Mouse (Mus musculus): ENCODE data around the gene Cwc25. TPM values are rescaled to one million over a fixed set of nuclear protein-coding genes. Genes with fewer than 3 reads are reported as not detected.
"Not testable (repeated sequence)": the region's sequence is repeated elsewhere in the genome, so short reads cannot be mapped to it uniquely, and the experiment has no call there.

Gene Cwc25
- polyA plus RNA-seq, 1 experiment from 2014 or later = 9.0 TPM

DNA sequence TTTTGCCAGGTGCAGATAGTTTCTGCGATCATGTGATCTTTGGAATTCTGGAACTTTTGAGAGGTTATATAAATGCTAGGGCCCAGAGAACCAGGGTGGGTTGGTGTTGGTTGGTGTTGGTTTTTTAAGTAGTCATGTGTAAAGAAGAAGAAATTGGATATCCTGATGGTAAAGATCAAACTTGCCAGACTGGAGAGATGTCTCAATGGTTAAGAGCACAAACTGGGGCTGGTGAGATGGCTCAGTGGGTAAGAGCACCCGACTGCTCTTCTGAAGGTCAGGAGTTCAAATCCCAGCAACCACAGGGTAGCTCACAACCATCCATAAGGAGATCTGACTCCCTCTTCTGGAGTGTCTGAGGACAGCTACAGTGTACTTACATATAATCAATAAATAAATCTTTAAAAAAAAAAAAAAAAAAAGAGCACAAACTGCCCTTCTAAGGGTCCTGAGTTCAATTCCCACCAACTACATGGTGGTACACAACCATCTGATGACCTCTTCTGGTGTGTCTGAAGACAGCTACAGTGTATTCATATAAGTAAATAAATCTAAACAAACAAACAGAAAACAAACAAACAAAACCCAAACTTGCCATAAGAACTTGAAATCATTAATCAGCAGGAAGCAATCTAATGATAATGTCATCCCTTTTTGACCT lies 24.6 kb upstream of the Cwc25 start:
- not testable (repeated sequence) for H3K4me1 ChIP-seq (ENCODE audit: control insufficient read depth in 2 of 2, insufficient read depth in 2 of 2, low read length in 2 of 2); H3K36me3 ChIP-seq (ENCODE audit: control insufficient read depth, insufficient read depth, low read length); H3K4me2 ChIP-seq (ENCODE audit: low read length); H3K9ac ChIP-seq (ENCODE audit: low read length); H3K4me3 ChIP-seq (ENCODE audit: control insufficient read depth in 1 of 2, insufficient read depth in 1 of 2, low read depth in 1 of 2, low read length in 2 of 2); H3K27me3 ChIP-seq (ENCODE audit: control insufficient read depth, insufficient read depth, low read length); H3K9me3 ChIP-seq (ENCODE audit: control insufficient read depth, low read length); ATAC-seq (ENCODE audit: insufficient number of reproducible peaks, insufficient read depth, low FRiP score, low read depth); H3K27ac ChIP-seq (replicated peaks in 1 of 2; ENCODE audit: control insufficient read depth in 1 of 2, insufficient read depth in 1 of 2, low read depth in 2 of 2, low read length in 2 of 2)
- 90% methylated on average over 2 of the region's 2 CpGs for WGBS

DNA sequence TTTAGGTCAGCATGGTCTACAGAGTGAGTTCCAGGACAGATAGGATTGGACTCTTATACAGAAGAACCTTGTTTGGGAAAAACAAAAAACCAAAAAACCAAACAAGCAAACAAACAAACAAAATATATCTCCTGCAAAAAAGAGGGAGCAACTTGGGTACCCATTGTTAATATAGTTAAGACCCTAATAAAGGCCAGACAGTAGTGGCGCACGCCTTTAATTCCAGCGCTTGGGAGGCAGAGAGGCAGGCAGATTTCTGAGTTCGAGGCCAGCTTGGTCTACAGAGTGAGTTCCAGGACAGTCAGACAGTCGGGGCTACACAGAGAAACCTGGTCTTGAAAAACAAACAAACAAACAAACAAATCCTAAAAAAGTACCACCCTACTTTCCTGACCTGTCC lies 23.4 kb upstream of the Cwc25 start:
- H3K9ac ChIP-seq (ENCODE audit: low read length) = no peak overlapping the region
- H3K27me3 ChIP-seq (ENCODE audit: control insufficient read depth, insufficient read depth, low read length) = no peaks in the 10 kb centered on the region
- no peak for ATAC-seq (ENCODE audit: insufficient number of reproducible peaks, insufficient read depth, low FRiP score, low read depth)
- no peak overlapping the region for H3K4me3 ChIP-seq (ENCODE audit: control insufficient read depth in 1 of 2, insufficient read depth in 1 of 2, low read depth in 1 of 2, low read length in 2 of 2)
- H3K9me3 ChIP-seq (ENCODE audit: control insufficient read depth, low read length) = no peaks in the 10 kb centered on the region
- no peak overlapping the region for H3K4me2 ChIP-seq (ENCODE audit: low read length)
- no peaks in the 10 kb centered on the region for H3K36me3 ChIP-seq (ENCODE audit: control insufficient read depth, insufficient read depth, low read length)
- H3K4me1 ChIP-seq (ENCODE audit: control insufficient read depth in 2 of 2, insufficient read depth in 2 of 2, low read length in 2 of 2) = no peaks in the 10 kb centered on the region
- no peak overlapping the region for H3K27ac ChIP-seq (replicated peaks in 1 of 2; ENCODE audit: control insufficient read depth in 1 of 2, insufficient read depth in 1 of 2, low read depth in 2 of 2, low read length in 2 of 2)
- 84% methylated on average over 5 of the region's 5 CpGs for WGBS

DNA sequence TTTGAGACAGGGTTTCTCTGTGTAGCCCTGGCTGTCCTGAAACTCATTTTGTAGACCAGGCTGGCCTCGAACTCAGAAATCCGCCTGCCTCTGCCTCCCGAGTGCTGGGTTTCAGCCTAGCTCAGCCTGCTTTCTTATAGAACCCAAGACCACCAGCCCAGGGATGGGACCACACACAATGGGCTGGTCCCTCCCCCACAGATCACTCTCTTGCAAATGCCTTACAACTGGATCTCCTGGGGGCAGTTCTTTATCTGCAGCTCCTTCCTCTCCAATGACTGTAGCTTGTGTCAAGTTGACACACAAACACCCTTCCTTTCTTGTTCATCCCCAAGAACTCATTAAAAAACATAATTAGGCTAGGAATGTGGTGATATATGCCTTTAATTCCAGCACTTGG lies 21.6 kb upstream of the Cwc25 start:
- Histone ChIP-seq H3K9ac (ENCODE audit: low read length) (no peak overlapping the region), H3K27ac (replicated peaks in 1 of 2; ENCODE audit: control insufficient read depth in 1 of 2, insufficient read depth in 1 of 2, low read depth in 2 of 2, low read length in 2 of 2) (no peak overlapping the region), H3K4me1 (ENCODE audit: control insufficient read depth in 2 of 2, insufficient read depth in 2 of 2, low read length in 2 of 2) (no peaks in the 10 kb centered on the region), H3K9me3 (ENCODE audit: control insufficient read depth, low read length) (no peaks in the 10 kb centered on the region), H3K27me3 (ENCODE audit: control insufficient read depth, insufficient read depth, low read length) (no peaks in the 10 kb centered on the region), H3K4me2 (ENCODE audit: low read length) (no peak overlapping the region), H3K36me3 (ENCODE audit: control insufficient read depth, insufficient read depth, low read length) (no peaks in the 10 kb centered on the region), H3K4me3 (ENCODE audit: control insufficient read depth in 1 of 2, insufficient read depth in 1 of 2, low read depth in 1 of 2, low read length in 2 of 2) (no peak overlapping the region)
- no peak for ATAC-seq (ENCODE audit: insufficient number of reproducible peaks, insufficient read depth, low FRiP score, low read depth)
- WGBS = 90% methylated on average over 3 of the region's 3 CpGs

DNA sequence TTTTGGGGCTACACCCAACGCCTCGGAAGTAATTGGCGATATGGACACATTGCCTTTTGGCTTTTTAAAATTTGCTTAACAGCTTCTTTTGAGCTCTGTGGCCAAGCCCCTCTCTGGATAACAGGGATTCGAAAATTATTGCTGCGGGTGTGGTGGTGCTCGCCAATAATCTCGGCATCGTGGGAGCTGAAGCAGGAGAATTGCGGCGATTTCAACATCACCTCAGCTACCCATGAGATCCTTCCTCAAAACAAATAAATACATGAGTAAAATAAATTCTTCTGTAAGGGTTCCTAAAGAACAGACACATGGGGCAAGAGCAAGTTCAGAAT lies 16.2 kb upstream of the Cwc25 start:
- WGBS = under 1% methylated on average over 10 of the region's 10 CpGs
- Histone ChIP-seq H3K27me3 (ENCODE audit: control insufficient read depth, insufficient read depth, low read length) (no peaks in the 10 kb centered on the region), H3K9ac (ENCODE audit: low read length) (peak overlapping the region; percentile 100), H3K4me1 (ENCODE audit: control insufficient read depth in 2 of 2, insufficient read depth in 2 of 2, low read length in 2 of 2) (peaks cover 3 to 10% of the 10 kb centered on the region in 2 experiments), H3K4me3 (ENCODE audit: control insufficient read depth in 1 of 2, insufficient read depth in 1 of 2, low read depth in 1 of 2, low read length in 2 of 2) (peak overlapping the region; percentile 66 to 79), H3K36me3 (ENCODE audit: control insufficient read depth, insufficient read depth, low read length) (peaks cover 37% of the 10 kb centered on the region), H3K4me2 (ENCODE audit: low read length) (peak overlapping the region; percentile 87), H3K27ac (replicated peaks in 1 of 2; ENCODE audit: control insufficient read depth in 1 of 2, insufficient read depth in 1 of 2, low read depth in 2 of 2, low read length in 2 of 2) (peak overlapping the region; percentile 59 to 85), H3K9me3 (ENCODE audit: control insufficient read depth, low read length) (no peaks in the 10 kb centered on the region)
- ATAC-seq (ENCODE audit: insufficient number of reproducible peaks, insufficient read depth, low FRiP score, low read depth) = no peak

DNA sequence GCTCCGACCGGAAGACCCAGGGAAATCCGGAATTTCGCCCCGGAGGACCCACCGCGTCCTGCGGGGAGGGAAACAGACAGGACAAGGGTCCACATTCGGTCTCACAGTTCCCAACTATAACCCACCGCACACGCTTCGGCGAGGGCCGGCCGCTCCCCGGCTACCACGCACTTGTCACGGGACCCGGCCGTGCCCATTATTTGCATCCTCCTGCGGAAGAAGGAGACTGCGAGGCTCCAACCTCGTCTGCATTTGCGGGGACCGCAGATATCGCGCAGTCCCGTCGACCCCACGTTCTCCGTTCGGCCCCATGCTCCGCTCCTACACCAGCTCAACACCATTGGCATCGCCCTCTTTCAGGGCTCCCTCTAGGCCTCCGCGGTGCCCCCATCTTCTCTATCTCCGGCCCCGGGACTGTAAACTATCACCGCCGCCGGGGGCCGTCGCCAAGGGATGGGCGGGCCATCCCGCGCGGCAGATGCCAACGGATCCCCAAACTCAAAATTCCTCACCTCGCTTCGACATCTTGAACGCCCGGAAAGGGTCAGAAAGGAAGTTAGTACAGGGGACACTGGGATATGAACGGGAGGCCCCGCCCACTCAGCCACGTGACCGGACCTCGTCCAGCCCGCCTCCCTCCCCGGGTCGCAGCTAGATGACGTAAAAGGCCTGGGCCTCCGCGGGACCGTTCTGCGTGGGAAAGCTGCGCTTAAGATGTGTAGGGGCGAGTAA lies 15.6 kb upstream of the Cwc25 start, which contains the start of gene Rpl23:
Rpl23 (minus strand) TSS at position 606 of the 732 bp plus-strand sequence.
- H3K9ac ChIP-seq (ENCODE audit: low read length) = peak within 1 kb of the TSS; percentile 100
- no peaks in the 10 kb centered on the region for H3K9me3 ChIP-seq (ENCODE audit: control insufficient read depth, low read length)
- under 1% methylated on average over 66 of the region's 67 CpGs for WGBS
- H3K27ac ChIP-seq (replicated peaks in 1 of 2; ENCODE audit: control insufficient read depth in 1 of 2, insufficient read depth in 1 of 2, low read depth in 2 of 2, low read length in 2 of 2) = peak within 1 kb of the TSS; percentile 85 to 86
- no peaks in the 10 kb centered on the region for H3K27me3 ChIP-seq (ENCODE audit: control insufficient read depth, insufficient read depth, low read length)
- H3K4me1 ChIP-seq (ENCODE audit: control insufficient read depth in 2 of 2, insufficient read depth in 2 of 2, low read length in 2 of 2) = peaks cover 3 to 10% of the 10 kb centered on the region in 2 experiments
- peak; percentile 93 for ATAC-seq (ENCODE audit: insufficient number of reproducible peaks, insufficient read depth, low FRiP score, low read depth)
- H3K36me3 ChIP-seq (ENCODE audit: control insufficient read depth, insufficient read depth, low read length) = peaks cover 42% of the 10 kb centered on the region
- peak within 1 kb of the TSS; percentile 66 to 79 for H3K4me3 ChIP-seq (ENCODE audit: control insufficient read depth in 1 of 2, insufficient read depth in 1 of 2, low read depth in 1 of 2, low read length in 2 of 2)
- peak within 1 kb of the TSS; percentile 87 for H3K4me2 ChIP-seq (ENCODE audit: low read length)

DNA sequence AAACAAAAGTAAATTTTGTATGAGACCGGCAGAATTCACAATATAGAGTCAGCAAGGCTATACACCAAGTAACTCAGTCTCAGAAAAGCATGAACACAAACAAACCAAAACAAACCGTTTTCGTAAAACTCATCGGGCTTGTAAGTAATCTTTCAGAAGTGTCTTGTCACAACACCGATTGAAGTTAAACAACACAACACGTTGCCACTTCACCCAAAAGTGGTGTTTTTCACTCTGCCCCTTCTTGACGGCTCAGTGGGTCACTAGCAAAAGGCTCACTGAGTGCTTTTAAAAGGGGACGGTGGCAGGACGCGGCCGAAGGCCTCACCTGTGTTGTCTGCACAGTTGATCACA lies 15.1 kb upstream of the Cwc25 start:
- WGBS = under 1% methylated on average over 11 of the region's 11 CpGs
- Histone ChIP-seq H3K36me3 (ENCODE audit: control insufficient read depth, insufficient read depth, low read length) (peaks cover 48% of the 10 kb centered on the region), H3K4me2 (ENCODE audit: low read length) (peak overlapping the region; percentile 87), H3K9me3 (ENCODE audit: control insufficient read depth, low read length) (no peaks in the 10 kb centered on the region), H3K4me1 (ENCODE audit: control insufficient read depth in 2 of 2, insufficient read depth in 2 of 2, low read length in 2 of 2) (peaks cover 3 to 10% of the 10 kb centered on the region in 2 experiments), H3K4me3 (ENCODE audit: control insufficient read depth in 1 of 2, insufficient read depth in 1 of 2, low read depth in 1 of 2, low read length in 2 of 2) (peak overlapping the region; percentile 66 to 79), H3K9ac (ENCODE audit: low read length) (peak overlapping the region; percentile 100), H3K27ac (replicated peaks in 1 of 2; ENCODE audit: control insufficient read depth in 1 of 2, insufficient read depth in 1 of 2, low read depth in 2 of 2, low read length in 2 of 2) (peak overlapping the region; percentile 85 to 86; a peak in 3 of 4 replicates), H3K27me3 (ENCODE audit: control insufficient read depth, insufficient read depth, low read length) (no peaks in the 10 kb centered on the region)
- ATAC-seq (ENCODE audit: insufficient number of reproducible peaks, insufficient read depth, low FRiP score, low read depth) = no peak

DNA sequence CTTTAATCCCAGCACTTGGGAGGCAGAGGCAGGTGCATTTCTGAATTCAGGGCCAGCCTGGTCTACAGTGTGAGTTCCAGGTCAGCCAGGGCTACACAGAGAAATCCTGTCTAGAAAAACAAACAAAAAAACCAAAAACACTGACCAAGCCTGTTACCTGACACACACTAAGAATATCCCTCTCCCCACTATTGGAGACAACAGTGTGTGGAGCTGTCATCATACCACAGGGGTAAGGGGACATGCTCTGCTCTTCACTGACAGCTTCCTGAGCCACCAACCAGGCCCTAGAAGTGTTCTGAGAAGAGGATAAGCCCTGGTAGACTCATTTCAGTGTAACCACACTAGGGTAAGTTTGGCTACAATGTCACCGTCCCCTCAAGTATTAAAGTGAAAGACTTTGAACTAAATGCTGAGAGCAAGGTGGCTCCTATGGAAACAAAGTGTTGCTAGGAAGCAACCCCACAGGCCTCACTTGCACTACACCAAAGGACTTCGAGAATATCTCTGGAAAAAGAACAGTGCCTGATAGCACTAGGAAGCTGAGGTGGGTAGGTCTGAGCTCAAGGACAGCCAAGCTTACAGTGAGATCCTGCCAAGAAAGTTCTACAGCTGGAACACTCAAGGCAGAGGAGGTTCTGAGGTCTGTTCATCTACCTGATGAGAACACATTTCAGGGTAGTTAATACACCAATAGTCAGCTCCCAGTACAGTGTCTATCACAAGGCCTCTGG lies 13.8 kb upstream of the Cwc25 start:
- no peak for ATAC-seq (ENCODE audit: insufficient number of reproducible peaks, insufficient read depth, low FRiP score, low read depth)
- 54% methylated on average over 2 of the region's 2 CpGs for WGBS
- H3K36me3 ChIP-seq (ENCODE audit: control insufficient read depth, insufficient read depth, low read length) = peaks cover 59% of the 10 kb centered on the region

More for the DNA sequence above, 13.8 kb upstream of the Cwc25 start:
- Histone ChIP-seq H3K4me3 (ENCODE audit: control insufficient read depth in 1 of 2, insufficient read depth in 1 of 2, low read depth in 1 of 2, low read length in 2 of 2) (peak overlapping the region in 1 of 2 experiments; percentile 66; a peak in 1 of 4 replicates), H3K27ac (replicated peaks in 1 of 2; ENCODE audit: control insufficient read depth in 1 of 2, insufficient read depth in 1 of 2, low read depth in 2 of 2, low read length in 2 of 2) (no peak overlapping the region), H3K27me3 (ENCODE audit: control insufficient read depth, insufficient read depth, low read length) (no peaks in the 10 kb centered on the region), H3K9ac (ENCODE audit: low read length) (peak overlapping the region; percentile 100), H3K9me3 (ENCODE audit: control insufficient read depth, low read length) (no peaks in the 10 kb centered on the region), H3K4me1 (ENCODE audit: control insufficient read depth in 2 of 2, insufficient read depth in 2 of 2, low read length in 2 of 2) (peaks cover 3 to 10% of the 10 kb centered on the region in 2 experiments), H3K4me2 (ENCODE audit: low read length) (peak overlapping the region; percentile 87)
